Mouse (Mus musculus) left cerebral cortex, postnatal 10 days (tissue): ENCODE results near the gene Meltf. TPM values are rescaled to one million over a fixed set of nuclear protein-coding genes. Genes with fewer than 3 reads are reported as not detected.
"Not testable (repeated sequence)": the region's sequence is repeated elsewhere in the genome, so short reads cannot be mapped to it uniquely, and the experiment has no call there.

ENCODE experiments used
- DNase-seq, 2 experiments: peaks; one replicate each; pipeline ENCODE4 v3.0.0; 2021 to 2022; ENCODE audit warnings: low spot score in 2 of 2, mixed read lengths in 1 of 2; ENCODE audit errors: extremely low spot score in 1 of 2
- intact Hi-C: fragments of 180-260 bp; cut with DNase I; formaldehyde crosslinking; loops from one replicate; pipeline ENCODE4 v1.15.1; 2025
- total RNA-seq, 2 experiments: library from RNA; stranded (reverse); gene quantifications; 2 replicates each; pipeline ENCODE4 v1.2.3; 2021

Meltf gene
- total RNA-seq, 2 experiments from 2014 or later, result 0.36 to 0.61 TPM

DNA sequence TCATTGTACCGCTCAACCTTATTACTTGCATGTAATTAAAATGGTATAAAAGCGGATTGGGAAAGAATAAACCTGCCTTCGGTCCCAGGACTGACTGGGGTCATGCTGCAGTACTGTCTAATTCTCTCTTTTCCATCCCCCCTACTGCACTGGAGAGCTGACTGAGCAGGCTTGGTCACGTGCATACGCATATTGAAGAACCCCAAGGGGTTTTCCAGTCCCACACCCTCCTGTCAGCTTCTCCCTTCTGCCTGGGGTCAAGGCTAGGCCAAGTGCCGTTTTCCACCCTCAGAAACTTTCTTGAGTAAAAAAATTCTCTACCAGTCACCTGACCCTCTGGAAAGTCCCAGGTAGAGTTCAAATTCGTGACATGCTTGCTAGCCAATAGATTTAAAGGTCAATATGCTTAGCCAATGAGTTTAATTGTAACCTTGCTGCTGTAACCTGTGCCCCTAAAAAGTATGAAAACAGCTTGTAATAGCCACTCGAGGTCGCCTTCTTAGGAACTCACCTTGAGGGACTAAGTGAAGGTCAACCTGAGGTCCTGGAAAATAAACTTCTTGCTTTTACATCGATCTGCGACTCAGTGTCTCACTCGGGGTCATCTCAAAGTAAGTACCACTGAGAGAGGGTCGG is 48.1 kb downstream of the Meltf start:
- no peak for DNase-seq
- intact Hi-C loops, result no loop called here

DNA sequence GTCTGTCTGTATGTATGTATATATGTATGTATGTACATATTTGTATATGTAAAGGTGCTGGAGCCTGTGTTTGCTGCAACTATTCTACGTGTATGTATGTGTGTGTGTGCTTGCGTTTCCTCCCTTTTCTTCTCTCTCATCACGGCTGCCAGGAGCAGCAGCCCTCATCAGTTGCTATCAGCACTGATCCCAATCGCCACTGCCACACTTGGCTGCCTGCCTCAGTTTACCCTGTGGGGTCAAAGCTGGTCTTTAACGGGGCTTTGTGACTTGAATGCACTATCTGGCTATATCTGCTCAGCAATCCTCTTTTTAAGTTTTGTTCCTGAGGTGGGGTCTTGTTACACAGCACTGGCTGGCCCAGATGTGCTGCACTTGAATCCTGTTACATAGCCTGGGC is 48.8 kb downstream of the Meltf start:
- intact Hi-C loops, result no loop called here
- DNase-seq, result no peak

DNA sequence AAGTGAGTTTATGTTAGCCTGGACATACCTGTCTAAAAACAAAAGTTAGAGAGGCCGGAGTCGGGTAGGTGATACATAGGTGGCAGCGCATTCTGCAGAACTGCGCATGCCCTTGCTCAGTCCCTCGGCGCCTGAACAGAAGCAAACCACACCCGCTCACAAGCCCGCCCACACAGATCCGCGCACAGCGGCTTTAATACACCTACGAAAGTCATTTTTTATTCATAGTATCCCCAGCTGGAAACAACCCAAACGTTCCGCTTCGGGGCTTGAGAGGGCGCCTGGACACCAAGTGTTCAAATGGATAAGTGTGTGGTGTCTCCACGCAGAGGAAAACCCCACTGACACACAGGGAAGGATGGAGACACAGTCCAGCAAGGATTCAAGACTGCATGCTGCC is 52.7 kb downstream of the Meltf start:
- peak in 1 of 2 experiments; percentile 42 for DNase-seq
- intact Hi-C loops, result no loop called here

DNA sequence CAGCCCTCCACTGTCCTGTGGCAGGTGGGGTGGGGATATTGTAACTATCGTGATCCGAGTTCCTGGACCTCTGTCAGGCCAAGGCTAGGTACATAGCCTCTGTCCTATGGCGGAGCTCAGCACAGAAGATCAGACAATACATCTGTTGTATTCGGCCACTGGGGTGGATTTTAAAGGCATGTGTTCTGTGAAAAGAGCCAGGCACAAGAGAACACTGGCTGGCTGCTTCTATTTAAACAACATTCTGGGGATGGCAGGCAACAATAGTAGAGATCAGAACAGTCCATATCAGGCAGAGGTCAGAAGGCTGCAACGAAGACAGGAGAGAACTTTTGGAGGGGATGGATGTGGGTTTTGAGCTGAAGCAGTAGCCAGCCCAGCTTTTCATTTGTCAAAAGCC is 53.6 kb downstream of the Meltf start:
- no peak for DNase-seq
- intact Hi-C loops, result no loop called here

DNA sequence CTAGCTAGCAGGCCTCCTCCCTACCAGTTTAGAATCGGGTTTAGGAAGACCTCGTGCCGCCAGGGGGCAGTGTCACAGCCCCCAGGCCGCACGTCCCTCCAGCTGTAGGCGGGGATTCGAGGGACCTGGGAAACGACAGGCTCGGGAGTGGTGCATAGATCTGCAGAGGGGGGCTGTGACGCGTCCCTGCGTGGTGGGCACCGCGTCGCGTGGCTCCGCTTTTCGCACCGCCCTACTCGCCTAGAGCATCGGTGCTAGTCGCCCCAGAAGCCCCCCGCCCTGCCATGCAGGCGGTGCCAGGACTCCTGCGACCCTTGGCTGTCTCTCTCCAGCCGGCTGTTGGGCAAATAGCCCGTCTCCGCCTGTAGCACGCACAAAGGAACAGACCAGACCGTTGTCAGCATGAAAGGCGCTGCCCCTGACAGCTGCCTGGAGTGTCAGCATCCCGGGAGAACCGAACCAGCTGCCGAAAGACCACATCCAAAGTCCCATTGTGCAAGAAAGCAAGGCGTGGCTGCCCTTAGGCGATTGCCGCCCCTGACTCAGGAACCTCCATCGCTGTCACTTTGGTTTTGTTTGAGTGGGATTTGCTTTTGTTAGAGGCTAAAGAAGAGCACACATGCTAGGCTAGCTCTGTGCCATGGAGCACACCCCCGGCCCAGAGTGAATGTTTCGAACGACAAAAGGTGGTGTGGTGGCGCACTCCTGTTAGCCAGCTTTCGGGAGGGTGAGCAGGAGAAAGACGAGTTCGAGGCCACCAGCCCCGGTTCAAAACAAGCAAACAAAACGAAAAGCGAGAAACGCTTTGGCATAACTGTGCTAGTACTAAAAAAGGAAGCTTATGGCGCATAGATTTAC is 54.5 kb downstream of the Meltf start:
- intact Hi-C loops, result no loop called here
- peak; percentile 93 to 95 for DNase-seq

DNA sequence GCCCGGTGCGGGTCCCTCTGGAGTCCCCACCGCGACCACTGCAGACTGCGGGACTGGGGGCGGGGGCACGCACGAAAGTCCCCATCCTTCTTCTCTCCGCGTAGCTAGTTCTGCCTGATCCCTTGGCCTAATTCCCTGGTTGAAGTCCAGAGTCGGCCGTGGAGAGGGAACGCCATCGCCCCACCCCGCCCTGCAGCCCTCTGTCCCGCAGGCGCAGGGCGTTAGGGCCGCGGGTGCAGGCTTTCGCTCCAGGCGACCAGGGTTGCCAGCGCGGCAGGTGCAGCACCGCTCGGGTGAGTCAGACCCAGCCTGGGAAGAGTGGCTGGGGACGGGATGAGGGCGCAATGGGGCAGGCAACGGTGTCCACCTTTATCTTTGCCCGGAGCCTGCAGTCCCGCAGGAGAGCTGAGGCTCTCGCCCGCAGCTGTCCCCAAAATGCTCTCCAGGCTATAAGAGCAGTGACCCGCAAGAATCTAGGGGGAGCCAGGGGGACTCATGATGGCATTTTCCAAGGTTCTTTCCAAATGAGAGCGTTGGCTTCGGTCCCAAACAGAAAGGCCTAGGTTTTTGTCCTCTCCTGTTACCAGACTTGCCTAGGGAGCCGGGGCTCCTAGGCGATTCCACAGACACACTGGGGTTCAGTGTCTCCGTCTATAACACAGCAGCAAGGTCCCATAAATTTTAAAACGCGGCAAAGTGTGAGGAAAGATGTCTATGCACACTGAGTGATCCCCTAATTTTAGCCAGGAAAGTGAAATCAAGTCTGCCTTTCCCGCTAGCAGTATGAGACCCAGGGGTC is 55.3 kb downstream of the Meltf start, which contains the start of gene Pigz:
Gene Pigz, plus strand, starts transcription at position 101 of the 799 bp plus-strand sequence.
- intact Hi-C loops, result no loop called here
- peak; percentile 34 to 69 for DNase-seq

DNA sequence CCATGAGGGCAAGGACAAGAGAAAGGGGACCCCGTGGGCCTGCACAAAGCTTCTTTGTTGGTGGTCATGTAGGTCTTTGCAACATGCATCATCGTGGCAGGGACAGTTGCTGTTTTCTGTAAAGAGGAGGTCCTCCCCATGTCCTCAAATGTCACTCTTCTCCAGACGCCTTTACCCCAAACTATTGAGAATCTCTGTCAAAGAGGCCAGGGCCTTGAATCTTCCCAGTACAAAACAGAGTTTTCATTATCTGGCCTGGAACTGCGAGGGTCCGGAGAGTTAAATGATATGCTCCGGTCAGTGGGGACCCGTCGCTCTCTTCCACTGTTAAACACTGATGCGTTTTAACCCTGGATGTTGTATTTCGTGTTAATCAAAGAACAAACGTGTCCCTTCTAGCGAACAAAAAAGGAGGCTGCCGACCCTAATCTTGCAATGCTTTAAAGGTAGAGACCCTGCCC is 56.0 kb downstream of the Meltf start:
- DNase-seq, result no peak
- intact Hi-C loops, result no loop called here

DNA sequence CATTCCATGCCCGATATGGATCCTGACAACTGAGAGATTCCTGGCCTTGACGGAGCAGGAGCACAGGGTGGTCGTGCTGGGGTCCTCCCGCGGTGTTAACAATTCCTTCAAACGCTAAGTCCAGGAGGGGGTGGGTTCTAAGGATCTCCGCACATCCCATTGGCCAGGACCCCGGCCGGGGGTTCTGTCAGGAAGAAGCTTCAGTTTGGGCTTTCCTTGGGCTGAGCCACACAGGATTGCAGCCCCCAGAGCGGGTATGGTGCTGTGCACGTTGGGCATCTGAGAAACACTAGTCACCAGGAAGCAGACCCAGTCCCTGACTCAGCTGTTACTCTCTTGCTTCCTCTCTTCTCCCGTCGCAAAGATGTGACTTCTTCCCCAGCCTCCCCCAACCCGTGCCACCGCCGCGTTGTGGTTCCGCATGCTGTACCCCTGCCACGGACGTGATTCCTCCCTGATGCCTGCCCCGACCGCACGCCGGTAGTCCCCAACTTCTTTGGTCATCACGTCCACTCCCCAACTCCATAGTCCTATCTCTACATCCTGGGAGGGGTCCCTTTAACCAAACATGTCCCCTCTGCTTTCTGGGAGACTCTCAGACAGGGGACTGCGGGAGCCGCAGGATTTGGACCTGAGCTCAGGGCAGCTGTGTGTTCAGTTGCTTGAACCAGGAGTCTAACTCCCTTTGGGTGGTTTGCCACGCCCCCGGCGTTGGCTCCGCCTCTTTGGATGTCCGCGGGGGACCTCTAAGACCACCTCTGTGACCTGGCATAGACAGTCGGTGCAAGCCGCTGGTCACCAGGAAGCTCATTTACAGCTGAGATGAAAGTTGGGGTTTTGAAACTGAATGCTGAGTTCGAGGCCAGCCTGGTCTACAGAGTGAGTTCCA is 56.7 kb downstream of the Meltf start:
- DNase-seq, result peak; percentile 58 to 59
- intact Hi-C loops, result no loop called here

DNA sequence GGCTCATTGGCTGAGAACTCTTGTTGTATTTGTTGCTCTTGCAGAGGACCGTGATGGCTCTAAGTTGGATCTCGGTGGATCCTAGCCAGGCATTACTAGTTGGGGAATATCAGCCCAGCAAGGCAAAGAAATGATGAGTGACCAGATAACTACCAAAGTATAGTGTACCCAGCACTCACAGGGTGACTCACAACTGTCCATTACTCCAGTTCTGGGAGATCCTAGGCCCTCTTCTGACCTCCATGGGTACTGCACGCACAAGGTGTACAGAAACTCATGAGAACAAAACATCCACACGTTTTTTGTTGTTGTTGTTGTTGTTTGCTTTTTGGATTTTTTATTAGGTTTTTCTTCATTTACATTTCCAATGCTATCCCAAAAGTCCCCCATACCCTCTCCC is 58.0 kb downstream of the Meltf start:
- intact Hi-C loops, result no loop called here
- no peak for DNase-seq

DNA sequence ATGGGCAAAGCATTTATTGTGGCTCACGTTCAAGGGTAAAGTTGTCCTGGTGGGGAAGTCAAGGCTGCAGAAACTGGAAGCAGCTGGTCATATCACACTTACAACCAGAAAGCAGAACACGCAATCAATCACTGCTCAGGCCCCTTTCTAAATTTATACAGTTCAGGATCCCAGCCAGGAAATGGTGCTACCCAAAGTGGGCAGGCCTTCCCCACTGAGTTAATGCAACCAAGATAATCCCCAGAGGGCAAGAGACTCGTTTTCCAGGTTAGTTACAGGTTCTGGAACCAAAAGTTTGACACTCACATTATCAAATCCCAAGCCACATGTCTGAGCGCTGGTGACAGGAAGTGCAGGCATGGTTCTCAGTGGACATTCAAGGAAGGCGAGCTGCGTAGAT is 60.2 kb downstream of the Meltf start:
- DNase-seq, result no peak
- intact Hi-C loops, result no loop called here

DNA sequence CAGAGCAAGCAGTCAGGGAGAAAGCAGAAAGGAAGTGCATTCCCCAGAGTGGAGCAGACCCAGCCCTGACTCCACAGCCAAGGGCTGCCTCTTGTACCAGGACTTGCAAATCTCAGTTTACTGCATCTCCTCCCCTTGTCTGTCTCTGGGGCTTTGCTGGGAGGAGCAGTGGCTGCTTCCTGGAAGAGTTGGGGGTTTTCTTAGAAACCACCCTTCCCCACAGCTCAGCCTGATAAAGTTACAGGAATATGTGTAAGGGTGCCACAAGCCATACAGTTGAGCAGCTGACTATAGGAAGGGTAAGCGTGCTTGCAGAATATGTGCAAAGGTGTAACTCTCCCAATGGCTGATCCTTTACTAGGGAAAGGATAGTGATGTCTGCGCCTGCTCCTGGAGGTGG is 62.0 kb downstream of the Meltf start:
- no peak for DNase-seq
- intact Hi-C loops, result no loop called here

DNA sequence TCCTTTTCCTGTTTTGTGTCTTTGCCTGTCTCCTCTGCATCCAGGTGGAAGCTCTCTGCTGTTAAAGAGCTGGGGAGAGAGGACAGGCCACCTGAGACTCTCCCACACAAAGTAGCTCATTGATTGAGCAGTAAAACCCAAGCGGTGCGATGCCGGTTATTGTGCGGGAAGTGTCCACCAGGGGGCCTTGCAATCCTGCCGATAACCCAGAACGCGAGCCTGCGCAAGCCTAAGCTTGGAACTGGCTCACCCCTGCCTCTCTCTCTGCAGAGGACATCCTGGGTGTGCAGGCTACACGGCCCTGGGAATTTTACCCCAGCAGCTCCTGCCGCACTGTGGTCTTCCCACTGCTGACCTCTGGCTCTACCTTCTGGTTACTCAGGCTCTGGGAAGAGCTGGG is 65.4 kb downstream of the Meltf start:
- intact Hi-C loops, result no loop called here

DNA sequence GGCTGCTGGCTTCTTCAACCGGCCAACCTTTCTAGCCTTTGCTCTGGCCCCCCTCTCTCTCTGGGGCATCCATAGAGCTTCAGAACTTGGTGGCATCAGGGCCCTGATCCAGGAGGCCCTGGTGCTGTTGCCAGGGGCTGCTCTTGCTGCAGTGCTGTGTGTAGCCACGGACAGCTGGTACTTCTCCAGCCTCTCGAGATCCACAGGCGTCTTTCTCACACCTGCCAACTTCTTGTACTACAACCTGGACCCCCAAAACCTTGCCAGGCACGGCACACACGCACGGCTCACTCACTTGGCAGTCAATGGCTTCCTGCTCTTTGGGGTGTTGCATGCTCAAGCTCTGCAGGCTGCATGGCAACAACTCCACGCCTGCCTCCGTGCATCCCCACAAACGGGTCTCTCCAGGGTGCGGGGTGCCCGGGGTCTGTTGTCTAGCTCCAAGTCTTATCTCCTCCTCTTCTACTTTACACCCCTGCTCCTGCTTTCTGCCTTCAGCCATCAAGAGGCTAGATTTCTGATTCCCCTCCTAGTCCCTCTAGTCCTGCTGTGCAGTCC is 66.2 kb downstream of the Meltf start:
- DNase-seq, result peak in 1 of 2 experiments; percentile 39
- intact Hi-C loops, result no loop called here

More for the DNA sequence above, 65.4 kb downstream of the Meltf start:
- peak; percentile 70 to 87 for DNase-seq

DNA sequence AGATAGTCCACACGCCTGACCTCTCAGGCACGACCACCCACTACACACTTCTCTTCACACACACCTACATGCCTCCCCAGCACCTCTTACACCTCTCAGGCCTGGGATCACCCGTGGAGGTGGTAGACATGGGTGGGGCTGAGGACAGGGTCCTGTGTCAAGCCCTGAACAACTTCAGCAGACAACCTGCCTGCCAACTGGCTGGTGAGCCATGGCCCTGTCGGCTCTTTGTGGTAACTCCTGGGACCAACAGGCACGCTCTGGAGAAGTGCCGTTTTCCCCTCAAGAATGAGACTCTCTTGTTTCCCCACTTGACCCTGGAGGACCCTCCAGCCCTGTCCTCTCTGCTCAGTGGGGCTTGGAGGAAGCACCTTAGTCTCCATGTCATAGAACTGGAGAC is 66.8 kb downstream of the Meltf start:
- DNase-seq, result no peak
- intact Hi-C loops, result no loop called here

DNA sequence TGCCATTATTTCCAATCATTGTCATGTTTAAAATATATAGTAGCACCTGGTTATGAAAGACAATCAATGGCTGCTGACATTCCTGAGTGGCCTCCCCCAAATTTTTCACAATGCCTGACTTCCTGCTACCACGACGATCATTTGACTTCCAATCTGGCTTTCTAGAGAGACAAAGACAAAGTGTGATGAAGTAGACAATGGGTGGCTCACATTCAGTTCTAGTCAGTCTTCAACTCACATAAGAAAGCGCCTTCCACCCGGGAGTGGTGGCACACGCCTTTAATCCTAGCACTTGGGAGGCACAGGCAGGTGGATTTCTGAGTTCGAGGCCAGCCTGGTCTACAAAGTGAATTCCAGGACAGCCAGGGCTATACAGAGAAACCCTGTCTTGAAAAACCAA is 67.4 kb downstream of the Meltf start:
- intact Hi-C loops, DNase-seq: not testable (repeated sequence)

DNA sequence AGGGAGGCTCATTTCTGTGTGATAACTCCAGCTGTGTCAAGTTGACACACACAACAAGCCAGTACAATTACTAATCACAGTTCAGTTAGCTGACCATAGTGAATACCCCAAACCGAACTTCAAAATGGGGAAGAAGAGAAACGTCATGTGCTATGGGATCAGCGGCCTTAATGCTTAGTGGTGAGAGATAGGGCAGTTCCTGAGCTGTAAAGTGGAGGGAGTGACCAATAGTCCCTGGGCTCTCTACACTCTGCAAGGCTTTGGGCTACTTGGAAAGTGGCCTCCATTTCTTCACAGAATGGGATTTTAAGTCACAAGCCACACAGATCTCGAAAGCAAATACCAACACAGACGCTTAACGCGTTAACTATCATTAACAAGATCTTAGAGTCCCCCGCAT is 68.7 kb downstream of the Meltf start:
- intact Hi-C loops, result no loop called here
- DNase-seq, result no peak

DNA sequence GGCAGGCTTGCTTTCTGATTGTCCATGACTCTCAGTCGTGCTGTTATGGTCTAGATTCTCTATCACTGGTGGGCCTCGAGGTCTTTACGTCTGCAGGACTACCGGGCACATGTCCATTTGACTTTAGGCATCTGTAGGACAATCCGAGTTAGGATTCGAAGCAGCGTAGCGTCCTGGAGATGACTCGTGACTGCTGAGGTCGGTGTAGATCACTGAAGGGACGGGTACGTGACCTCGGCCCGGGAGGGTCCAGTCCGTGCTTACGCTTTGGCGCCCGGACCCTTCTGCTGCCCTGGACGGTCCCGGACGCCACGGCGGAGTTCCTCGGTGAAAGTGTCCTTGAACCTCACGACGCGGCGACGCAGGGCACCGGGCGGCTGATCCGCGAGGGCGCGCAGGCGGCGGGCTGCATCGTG is 69.3 kb downstream of the Meltf start:
- no peak for DNase-seq
- intact Hi-C loops, result no loop called here

DNA sequence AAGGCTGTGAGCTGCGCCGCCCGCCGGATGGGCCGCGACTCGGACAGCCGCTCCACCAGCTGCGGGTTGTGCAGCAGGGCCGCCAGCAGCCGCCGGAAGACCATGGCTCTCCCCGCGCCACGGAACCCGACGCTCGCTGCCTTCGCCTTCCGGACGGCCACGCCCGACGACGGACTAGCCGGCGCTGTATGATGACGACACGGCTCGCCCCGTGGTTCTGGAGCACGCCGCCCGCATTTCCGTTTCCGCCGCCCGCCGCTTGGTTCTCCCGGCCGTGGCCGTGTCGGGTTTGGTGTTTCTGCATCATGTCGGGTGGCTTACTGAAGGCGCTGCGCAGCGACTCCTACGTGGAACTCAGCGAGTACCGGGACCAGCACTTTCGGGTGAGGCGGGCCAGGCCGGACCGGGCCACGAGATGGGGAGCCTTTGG is 69.8 kb downstream of the Meltf start, which contains the start of the genes 0610012G03Rik and Ncbp2:
Gene 0610012G03Rik, minus strand, starts transcription at position 150 of the 430 bp plus-strand sequence.
Gene Ncbp2, plus strand, starts transcription at position 169 of the 430 bp plus-strand sequence.
- DNase-seq, result peak; percentile 95 to 99
- intact Hi-C loops, result no loop called here
